Mouse (Mus musculus) frontal cortex, adult (tissue): ENCODE results near the gene Gm9922.

Experiments
- ATAC-seq: cut with Nextera tagmentation; 2 replicates; pipeline ENCODE4 v1.9.2; 2017; ENCODE audit warnings: mild to moderate bottlenecking, moderate library complexity, mixed read lengths; ENCODE audit not compliant: low TSS enrichment

Gm9922 gene

DNA sequence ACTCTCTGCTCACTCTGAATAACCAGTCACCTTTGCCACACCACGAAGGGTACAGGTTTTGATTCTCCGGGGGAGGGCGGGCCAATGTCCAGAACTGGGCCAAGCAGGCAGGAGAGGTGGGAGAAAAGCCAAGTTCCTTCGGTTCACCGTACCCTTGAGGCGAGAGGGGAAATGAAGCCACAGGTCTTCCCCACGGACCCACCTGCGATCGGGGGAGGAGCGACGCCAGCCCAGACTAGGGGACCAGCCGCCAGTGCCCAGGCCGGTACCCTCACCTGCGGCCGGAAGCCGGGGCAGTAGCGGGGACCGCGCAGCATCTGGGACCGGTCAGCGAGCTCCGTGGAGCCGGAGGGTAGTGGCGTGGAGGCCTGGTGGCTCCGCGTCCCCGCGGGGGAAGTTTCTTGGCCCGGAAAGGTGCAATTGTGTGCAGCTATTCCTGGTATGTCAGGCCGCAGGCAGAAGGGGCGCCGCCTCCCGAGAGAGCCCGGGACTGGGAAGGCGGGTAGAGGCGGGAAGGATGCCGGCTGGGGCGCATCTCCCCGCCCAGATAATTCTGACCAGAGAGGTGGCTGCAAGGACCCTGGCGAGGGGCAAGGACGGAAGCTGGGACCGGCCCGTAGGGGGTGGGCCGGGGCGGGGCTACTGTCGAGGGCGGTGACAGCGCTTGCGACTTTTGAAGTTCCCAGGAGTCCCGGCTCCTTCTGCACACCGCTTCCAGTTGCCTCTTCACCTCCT lies at the start of gene Gm9922, which contains the start of gene Lmo7:
Gene Gm9922, minus strand, starts transcription at position 578 of the 735 bp plus-strand sequence.
Gene Lmo7, plus strand, starts transcription at position 721 of the 735 bp plus-strand sequence.
- ATAC-seq: peak; percentile 86

DNA sequence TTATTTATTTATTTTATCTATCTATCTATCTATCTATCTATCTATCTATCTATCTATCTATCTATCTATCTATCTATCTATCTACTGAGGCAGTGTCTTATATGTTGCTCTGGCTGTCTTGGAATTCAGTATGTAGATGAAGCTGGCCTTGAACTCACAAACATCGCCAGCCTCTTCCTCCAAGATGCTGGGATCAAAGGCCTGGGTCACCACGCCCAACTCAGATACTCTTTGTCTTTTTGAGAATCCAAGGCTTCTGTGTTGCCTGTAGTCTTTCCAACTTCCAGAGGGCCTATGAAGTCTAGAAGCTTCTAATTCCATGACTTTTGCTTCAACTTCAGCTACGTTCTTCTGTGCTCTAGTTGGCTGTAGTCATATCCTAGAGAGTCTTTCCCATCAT lies 48.8 kb upstream of the Gm9922 start:
- no peak for ATAC-seq

DNA sequence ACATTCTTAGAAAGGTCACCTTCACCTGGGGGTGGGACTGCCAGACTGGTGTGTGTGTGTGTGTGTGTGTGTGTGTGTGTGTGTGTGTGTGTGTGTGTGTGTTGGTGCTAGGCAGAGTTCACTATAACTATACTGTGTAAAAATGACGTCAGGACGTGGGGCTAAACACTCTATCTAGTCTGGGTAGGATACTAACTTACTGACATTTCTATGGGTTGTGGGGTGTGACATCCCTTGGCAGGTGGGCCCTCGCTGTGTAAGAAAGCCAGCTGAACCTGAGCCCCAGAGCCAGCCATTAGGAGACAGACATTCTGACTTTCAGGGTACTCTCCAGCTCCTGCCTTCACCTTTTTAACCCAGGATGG lies 47.5 kb upstream of the Gm9922 start:
- no peak for ATAC-seq

DNA sequence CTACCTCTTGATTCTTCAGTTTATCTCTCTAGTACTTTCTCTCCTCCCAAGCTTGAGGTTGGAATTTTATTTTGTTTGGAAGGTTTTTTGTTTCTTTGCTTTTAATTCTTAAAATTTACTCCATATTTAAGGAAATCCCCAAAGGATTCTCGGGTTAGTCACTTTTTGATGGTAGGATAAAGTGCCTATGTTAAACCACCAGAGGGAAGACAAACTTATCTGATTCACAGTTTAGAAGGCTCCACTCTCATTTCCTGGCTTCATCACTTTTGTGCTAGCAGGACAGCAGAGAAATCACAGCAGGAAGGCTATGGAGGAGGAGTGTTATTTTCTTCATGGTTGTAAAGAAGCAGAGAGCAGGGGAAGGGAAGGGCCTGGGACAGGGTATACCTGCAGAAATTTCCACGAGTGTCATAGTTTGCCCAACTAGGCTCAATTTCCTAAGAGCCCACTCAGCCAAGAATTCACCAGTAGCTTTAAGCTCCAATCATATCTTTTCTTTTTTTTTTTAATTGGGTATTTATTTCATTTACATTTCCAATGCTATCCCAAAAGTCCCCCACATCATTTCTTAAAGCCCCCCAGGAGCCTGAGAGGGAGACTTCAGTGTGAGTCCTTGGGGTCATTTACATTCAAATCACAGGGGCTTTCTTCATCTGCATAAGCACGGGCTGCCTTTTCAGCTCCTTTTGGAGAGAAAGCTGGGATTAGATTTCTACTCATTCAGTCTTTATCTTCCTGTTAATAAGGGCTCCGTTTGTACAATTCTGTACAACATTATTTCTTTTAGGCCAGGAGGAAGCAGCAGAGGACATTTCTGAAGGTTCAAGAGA lies 46.9 kb upstream of the Gm9922 start:
- no peak for ATAC-seq

DNA sequence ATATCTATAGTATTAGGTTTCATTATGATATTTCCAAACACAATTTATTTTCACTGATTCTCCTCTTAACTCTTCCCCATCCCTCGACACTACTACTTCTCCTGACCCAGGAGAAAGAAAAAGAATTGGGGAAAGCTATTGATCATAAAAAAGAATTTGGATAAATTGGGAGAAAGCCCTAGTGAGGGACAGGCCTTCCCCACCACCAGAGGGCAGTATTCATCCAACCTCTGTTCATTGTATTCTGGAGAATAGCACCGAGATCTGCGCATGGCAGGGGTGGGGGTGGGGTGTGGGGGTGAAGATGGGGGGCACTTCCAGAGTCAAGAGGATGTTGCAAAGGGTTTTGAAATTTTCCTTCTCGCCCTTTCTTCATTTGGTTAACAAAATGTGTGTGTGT lies 45.0 kb upstream of the Gm9922 start:
- ATAC-seq: 0 out of 2 replicates have a peak, but pooled peaks have one; percentile 67

DNA sequence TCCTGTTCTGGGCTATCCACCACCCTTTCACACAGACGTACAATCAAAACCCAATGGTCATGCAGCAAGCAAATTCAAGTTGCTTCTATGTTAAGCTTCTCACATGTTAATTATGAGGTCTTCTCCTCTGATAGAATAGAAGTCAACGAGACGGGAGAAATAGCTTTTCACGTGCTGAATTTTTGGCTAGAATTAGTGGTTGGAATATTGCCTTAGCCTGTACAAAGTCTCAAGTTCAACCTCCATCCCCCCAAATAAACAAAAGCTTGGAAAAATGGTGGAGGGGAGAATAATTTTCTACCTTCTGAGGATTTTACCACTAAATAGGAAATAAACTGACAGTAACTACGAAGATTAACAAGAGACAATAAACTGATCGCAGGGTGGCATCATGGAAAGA lies 42.1 kb upstream of the Gm9922 start:
- no peak for ATAC-seq

DNA sequence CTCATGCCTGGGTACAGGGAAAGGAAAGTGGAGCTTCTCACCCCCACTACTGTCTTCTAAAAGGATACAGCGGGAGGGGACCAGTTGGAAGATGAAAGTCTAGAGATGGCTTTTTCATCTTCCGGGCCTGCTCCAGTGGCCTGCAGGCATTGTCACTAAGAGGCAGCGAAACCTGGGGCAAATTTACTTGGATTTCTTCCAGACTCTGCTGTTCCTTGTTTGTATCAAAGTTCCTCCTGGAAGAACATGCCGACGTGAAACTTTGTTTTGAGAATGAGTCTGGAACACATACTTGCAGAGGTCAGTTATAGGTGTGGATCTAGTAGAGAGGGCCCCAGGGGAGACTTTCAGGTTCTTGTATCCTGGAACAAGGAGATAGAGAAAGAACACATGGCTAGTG lies 41.7 kb upstream of the Gm9922 start:
- no peak for ATAC-seq

DNA sequence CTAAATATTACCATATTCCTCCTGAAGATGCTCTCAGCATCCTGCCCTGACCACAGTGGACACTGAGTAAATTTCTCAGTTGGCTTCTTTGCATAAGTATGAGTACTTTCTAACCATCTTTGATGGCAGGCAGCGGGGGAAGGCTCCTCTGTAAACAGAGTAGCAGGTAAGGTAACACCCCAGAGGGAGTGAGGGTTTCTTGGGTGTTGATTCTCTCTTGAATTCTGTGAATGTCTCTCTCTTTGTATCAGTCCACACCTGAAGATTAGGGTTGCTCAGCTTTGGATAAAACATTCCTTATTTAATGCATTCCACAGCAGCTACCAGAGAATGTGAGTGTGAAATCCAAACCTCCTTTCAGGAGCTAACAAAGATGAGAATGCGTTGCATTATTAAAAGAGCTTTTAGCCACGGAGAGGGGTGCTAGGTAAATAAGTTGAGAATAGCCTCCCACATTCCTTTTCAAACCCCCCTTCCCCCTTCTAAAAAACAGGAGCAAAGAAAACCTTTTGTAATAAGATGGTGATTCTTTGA lies 34.2 kb upstream of the Gm9922 start:
- no peak for ATAC-seq

DNA sequence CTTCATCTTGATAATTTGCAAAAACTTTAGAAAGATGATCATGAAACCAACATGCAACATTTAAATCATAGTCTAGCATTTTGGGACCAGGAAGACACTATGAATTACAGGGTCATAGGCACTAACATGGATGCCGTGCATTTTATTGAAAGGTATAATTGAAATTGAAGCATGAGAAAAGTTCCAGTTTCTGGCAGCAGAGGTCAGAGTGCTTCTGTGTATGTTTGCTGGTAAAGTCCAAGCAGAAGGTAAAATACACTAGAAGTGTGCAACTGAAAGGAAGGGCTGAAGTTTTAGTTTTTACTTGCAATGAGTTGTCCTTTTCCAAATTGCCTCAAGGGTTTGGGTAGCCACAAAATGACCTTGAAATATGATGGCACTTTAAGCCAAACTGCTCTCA lies 32.7 kb upstream of the Gm9922 start:
- no peak for ATAC-seq

DNA sequence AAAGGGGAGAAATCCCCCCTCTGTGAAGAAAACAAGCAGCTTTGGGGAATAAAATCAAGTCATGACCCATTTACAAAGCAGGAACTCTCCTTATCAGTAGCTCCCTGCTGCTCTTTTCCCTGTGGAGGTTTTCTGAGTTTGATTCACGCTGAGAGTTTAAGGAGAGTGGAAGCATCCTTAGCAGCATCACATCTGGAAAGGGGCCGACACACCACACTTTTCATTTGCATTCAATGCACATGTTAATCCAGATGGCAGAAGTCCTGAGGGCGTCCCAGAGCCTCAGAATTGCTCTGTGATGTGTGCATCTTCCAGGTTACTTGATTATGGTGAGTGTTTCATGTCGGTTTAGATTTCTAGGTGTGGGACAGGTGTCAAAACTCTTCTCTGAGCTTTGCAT lies 25.8 kb upstream of the Gm9922 start:
- ATAC-seq: no peak

DNA sequence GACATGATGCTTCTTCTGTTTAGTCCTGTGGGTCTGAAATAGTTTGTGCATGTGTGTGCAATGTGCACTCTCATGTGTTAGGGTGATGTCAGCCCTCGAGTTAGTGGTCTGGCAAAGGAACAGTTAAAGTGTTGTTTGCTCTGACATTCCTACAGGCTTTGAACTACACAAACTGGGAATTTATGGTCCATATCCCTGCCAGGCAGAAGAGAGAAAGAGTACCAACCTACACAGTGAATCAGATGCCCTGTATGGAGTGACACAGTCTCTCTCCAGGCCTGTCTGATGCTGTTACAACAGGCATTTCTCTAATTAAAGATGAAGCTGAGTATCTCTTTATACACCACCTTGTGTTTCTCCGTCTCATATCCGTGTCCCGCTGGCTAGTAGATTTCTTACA lies 21.3 kb upstream of the Gm9922 start:
- no peak for ATAC-seq

DNA sequence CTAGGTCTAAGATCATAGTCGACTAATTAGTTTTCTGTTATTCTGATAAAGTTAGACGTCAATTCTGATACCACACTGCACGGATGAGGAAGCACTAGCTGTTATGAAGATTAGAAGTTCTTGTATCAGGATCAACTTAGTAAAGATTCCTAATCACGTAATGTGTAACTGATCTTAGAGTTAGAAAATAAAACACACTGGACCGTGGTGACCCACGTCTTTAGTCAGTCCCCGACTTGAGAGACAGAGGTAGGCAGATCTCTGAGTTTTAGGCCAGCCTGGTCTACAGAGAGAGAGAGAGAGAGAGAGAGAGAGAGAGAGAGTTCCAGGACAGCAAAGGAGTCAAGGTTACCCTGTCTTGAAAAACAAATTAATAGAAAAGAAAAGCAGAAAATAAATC lies 18.8 kb upstream of the Gm9922 start:
- no peak for ATAC-seq

DNA sequence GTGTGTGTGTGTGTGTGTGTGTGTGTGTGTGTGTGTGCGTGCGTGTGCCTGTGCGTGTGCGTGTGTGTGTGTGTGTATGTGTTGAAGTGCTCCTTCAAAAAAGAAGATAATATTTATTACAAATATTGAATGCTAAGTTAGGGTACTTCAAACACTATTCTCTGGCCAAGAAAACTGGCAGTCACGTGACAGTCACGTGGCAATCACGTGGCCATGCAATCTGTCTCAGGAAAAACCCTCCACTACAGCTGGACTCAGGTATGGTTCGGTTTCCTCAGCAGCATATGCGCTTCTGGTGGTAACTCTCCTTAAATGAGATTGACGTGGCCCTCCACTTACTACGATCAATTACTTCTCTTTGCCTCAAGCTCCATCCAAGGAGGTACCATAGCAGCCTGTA lies 18.2 kb upstream of the Gm9922 start:
- ATAC-seq: no peak

DNA sequence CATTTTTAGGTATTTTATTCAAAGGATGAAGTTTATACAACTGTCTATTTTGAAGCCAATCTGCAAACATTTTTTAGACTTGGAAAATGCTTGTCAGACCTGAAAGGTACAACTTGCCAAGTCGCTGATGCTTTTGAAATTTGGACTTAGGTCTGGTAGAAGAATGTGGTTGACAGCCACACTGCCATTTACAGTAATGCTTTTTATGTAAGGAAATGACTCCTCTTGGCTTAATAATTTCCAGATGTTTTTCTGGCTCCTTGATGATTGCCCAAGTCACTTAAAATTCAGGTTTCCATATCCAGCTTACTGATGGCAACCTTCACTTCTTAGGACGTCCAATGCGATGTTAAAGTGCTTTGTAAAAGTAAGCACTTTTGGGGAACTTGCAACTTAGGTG lies 17.0 kb upstream of the Gm9922 start:
- ATAC-seq: no peak

DNA sequence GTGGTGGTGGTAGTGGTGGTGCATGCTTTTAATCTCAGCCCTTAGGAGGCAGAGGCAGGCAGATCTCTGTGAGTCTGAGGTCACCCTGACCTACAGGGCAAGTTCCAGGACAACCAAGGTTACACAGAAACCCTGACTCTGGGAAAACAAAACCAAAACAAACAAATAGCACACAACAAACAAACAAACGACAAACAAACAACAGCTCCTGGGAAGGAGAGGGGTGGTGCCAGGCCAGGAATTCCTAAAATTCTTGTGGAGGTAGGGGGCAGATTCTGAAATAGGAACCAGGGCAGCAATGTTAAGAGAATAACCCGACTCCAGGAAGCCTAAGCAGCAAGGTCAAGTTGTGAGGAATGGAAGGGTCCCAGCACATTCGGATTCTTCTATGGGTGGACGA lies 7.9 kb upstream of the Gm9922 start:
- ATAC-seq: no peak

DNA sequence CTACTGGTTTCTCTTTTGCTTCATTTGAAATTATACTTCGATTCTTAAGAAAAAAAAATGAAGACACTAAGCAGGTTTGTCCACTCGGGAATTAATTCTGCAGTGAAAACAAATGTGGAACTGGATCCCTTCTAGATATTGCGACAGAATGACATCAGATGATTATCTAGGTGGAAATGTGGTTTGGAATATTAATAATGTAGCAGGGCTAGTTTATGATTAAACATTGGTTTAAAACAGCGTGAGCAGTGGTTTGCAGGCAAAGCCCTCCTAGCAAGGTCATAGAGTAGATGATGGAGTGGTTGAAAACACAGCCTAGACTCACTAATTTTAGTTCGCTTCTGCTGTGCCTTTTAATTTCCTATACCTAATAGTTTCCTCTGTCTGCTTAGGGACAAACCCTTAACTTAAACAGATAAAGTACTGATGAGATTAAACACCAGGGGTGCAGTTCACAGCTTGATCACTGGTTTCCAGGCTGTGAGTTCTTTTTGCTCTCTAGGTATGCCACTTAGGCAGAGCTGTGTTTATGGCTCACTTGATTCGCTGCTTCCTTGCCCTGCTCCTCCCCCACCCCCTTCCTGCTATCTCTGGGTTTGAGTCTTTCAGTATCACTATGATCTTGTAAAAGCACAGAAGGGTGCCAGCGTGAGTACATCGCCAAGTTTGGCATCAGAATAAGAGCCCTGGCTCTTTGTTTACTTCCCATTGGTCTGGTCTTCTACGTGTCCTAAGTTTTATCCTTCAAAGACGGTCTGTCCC lies 4.1 kb upstream of the Gm9922 start:
- no peak for ATAC-seq

DNA sequence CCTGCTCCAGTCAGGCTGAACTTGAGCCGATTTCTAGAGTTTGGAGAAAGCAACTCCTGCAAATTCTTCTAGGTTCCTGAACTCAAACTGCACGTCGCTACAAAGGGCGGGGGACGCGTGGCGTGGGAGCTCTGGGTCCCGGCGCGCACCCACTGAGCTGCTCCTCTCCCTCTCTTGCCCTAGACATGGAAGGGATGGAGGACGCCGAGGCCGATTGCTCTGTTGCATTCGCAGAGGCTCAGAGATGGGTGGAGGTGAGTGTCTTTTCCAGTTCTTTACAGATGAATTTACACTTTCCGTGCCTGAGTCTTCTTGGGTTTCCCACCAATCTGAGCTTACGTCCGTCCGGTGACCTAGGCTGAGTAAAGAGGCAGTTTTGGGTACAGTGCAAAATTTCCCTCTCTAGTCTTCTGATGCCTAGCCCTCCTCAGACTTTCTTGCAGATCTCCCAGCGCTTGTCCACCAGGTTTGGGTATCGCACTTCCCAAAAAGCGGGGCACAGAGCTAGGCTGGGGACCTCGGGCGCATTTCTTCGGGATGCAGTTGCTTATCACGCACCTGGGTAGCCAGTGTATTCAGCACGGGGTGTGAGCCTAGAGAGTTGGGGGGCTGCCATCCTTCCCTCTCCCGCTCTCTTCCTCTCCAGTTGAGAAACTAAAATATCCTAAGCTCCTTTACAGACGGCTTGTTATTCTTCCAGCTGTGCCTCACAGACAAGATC lies 518 bp upstream of the Gm9922 start:
- peak; percentile 80 for ATAC-seq

DNA sequence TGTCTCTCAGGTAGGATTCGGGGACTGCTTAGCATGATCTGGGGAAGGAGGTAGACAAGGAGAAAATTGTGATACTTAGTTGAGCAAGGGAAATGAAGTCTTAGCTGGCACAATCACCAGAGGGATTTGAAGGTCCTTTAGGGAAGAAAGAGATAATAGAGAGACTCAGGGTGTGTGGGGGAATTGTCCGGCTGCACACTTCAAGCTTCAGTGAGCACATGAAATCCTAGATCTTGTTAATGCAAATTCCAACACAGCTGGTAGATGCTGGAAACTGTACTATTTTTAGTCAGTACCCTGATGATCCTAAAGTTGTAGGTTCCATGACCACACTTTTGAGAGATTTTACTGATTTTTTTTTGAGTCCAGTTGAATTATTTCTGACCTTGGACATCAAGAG lies 15.2 kb downstream of the Gm9922 start:
- ATAC-seq: no peak

DNA sequence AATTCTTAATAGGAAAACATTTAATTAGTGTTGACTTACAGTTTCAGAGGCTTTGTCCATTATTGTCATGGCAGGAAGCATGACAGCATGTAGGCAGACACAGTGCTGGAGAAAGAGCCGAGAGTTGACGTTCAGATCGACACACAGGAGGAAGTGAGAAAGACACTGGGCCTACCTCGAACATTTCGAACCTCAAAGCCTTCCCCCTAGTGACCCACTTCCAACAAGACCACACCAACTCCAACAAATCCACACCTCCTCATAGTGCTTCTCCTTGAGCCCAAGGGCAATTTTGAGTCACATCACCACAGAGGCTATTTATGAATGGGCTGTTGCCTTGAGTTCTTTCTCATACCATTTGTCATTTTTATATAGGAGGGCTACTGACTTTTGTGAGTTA lies 22.5 kb downstream of the Gm9922 start:
- ATAC-seq: no peak

DNA sequence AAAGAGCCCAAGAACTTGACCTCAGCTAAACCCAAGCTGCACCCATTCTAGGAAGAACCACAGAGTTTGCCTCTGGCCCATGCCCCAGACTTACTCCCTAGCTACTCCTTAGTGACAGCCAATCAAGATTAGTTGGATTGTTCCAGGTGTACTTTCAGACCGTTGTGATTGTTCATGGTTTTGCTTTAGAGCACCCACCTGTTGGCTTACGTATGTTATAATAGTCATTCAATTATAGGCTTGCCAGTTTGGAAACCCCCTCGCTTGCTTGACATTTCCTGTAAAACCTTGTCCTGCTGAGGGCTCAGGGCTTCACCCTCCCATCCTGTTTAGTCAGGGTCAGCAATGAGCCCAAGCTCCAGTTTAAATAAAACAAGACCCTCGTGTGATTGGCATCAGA lies 25.1 kb downstream of the Gm9922 start:
- ATAC-seq: no peak

DNA sequence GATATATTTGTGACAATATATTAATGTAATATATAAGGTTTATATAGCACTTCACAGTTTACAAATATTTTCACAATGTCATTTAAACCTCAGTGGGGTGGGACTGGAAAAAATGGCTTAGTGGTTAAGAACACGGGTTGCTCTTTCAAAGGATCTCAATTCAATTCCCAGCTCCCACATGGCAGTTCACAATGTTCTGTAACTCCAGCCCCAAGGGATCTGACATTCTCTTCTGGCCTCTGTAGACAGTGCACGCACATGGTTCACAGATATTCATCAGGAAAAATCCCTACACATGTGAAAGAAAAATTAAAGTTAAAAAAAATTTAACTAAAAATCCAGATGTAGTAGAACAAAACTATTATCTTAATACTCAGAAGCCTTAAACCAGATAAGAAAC lies 41.2 kb downstream of the Gm9922 start:
- ATAC-seq: no peak

DNA sequence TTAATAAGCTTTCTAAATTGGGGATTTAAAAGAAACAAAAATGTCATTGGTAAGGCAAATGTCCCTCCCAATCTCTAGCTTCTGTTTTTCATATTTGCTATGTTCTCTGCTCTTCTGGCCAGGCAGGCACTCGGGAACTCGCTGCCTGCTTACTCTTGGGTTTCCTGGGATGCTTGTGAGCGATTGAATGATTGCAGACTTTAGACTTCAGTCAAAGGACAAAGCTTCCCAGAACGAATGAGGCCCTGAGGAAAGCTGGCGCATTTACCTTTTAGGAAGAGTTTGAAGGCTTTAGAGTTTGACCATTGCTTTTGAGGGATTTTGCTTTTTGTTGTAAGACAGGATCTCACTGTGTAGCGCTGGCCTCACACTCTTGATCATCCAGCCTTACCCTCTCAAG lies 41.9 kb downstream of the Gm9922 start:
- ATAC-seq: no peak
